Mouse (Mus musculus): ENCODE data around the gene Hyal3. TPM values are rescaled to one million over a fixed set of nuclear protein-coding genes. Genes with fewer than 3 reads are reported as not detected.

The Hyal3 gene
- polyA plus RNA-seq, 1 experiment from 2014 or later: 1.2 TPM

DNA sequence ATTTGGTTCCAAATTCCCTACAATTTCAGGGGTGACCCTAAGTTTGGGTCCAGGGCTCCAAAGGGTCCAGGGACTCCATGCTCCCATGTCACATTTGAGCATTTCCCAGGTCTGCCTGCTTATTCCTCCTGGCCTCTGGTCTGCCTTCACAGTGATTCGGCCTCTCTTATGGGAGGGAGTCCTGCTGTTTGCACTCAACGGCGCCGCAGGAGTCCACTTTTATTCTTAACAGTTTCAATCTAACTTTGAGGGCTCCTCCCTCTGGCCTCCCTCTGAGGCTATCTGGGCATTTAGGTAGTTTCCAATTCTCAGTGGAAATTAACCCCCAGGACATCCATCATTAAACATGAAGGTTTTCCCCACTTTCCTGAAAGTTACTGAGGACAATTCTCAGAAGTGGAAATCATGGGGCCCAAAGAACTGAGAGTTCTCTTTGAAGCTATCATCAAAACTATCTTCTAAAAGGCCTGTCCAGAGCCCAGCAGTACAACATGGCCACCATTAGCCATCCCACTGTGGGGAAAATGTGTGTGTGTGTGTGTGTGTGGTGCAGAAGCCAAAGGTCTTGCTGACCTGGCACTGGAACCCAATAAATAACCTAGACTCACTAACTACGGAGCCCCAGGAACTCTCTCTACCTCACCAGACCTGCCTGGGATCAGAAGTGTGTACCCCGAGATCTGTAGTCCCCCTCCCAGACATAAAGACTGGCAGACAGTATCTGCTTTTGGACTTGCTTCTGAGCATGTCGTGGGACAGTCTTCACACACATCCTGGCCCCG lies 13.9 kb downstream of the Hyal3 start:
- no peak for DNase-seq (ENCODE audit: low spot score)

DNA sequence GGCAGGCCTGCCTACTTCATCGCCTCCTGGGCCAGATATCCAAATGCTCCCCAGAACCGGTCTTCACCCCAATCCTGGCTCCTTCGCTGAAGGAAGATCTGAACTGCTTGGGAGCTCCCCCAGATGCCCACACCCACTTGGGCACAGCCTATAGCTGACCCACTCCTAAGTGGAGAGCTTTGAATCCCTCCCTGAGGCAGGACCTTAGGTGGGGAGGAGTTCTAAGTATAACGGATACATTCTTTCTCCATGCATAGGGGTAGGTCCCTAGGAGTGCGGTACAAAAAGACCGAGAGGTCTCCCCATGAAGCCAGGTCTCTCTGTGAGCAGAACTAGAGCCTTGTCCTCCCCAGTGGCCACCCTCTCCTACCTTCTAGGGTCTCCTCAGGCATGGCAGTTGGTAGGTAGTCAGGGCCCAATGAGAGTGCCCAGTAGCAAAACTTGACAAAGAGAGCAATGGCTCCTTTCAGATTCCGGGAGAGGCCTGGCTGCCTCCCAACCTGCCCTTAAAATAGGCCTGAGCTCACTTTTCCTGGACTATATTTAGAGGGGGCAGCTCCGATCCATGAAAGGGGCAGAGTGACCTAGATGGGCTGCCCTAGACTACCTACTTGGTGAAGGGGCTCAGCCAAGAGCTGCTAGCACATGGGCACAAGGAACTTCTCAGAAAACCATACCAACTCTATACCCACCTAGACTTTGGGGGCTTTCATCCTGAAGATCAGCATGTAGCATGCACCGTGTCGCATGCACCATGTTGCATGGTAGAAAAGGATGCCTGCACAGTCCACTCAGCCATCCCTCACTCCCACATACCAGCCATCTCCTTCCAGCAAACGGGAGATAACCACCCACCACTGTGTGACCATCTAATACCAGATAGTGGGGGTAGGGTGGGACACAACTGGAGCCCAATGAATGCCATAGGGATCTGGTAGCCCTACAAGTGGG lies 16.3 kb downstream of the Hyal3 start:
- DNase-seq (ENCODE audit: low spot score): no peak

DNA sequence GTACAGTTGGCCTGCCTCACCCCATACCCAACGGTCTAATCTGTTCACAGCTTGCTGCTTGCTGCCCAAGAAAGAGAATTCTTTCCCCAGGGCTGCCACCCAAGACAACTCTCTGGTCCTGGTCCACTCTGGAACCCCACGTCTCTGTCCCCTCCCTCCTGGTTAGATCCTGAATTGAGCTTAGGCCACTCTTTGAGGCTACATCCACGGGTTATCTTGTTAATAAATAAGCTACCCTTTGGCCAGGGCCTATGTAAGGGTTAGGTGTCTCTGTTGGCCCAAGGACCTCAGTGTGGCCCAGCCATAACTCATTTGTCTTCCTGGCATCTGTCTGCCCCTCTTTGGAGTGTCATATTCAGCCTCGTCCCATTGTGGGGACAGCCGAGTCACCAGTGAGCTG lies 17.8 kb downstream of the Hyal3 start:
- no peak for DNase-seq (ENCODE audit: low spot score)

DNA sequence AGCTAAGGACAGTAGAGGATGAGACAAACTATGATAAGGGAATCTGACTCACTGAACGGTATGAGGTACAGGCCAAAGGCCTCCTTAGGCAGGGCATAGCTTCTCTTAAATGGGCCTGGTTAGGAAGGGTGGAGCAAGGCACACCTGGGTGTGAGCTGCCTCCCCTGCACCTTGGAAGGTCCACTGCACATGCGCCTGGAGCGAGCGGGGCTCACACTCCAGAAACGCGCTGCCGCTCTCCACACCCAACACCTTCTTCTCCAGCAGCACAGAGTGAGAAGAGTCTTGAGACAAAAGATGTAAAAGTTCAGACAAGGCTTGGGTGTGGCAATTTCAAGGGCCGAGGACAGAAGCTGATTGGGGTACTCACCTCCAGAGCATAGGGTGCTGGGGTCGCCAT lies 18.8 kb downstream of the Hyal3 start:
- DNase-seq (ENCODE audit: low spot score): no peak

DNA sequence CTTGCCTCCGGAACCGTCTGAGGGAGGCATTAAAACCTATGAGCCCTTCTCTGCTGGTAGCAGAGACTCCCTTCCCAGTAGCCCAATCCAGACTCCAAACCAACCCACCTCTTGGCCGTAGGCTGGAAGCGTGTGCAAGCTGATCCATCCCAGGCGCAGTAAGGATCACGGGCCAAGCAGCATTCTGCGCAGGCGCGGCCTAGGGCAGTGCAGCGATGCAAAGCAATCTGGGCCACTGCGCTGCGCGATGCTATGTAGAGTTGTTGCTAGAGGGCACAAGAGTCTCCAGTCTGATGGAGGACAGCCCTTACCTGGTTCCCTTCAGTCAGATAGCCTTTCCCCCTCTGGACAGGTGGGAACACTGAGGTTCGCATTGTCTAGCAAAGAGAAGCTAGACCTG lies 19.2 kb downstream of the Hyal3 start:
- DNase-seq (ENCODE audit: low spot score): no peak

DNA sequence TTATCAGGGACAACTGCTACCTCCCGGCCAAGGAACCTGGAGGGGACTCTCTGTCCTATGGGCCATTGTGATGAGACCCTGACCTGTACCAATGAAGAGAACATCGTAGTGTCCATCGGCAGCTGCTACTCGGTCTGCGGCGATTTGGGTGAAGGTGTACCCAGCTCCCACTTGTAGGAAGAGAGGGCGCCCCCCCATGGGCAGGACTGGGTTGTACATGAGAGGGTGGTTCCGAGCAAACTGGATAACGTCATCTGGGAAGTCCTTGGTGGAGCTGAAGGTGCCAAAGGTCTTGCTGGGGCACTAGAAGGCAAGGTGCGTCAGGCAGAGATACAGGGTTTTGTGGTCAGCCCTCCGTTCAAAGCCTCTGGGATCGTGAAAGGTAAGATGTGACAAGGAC lies 20.1 kb downstream of the Hyal3 start:
- DNase-seq (ENCODE audit: low spot score): no peak

DNA sequence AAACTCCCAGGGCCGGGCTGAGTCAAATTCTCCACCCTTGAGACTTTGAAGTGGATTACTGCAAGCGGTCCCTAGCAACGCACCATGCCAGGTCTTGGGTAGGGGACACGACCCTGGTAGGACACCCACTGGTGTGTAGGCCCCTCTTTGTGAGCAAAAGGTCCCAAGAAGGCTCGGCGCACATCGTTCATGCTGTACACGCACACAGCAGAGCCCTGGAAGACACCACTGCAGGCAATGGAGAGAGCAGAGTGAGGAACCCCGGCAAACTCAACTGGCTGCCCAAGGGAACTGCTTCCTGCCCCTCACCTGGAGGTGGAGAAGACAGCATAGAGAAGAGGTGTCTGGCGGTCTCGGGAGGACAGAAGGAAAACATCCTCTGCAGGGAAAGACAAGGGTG lies 20.7 kb downstream of the Hyal3 start:
- no peak for DNase-seq (ENCODE audit: low spot score)

DNA sequence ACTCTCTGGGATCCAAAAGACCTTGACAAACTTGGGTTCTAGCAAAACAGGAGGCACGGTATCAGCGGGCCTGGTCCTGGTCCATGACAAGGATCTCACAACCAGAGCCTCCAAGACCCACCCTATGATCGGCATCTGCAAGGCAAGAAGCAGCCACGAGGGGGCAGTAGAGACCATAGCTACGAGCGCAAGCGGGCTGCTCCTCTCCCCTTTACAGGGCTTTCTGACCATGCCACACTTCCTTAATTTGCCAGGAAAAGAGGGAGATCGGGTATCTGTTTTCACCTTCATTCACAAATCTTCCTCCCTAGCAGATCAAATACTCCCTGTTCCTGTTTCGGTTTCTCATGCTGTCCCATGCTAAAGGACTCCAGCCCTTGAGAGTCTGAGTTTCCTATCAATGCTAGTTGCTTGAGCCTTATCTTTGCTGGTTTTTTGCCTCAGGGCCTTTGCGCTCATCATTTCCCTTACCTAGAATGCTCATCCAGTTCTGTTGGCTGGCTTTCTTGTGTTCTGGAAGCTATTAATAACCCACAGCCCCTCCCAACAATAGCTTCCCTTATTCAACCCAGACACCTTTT lies 21.5 kb downstream of the Hyal3 start:
- DNase-seq (ENCODE audit: low spot score): peak; percentile 87

DNA sequence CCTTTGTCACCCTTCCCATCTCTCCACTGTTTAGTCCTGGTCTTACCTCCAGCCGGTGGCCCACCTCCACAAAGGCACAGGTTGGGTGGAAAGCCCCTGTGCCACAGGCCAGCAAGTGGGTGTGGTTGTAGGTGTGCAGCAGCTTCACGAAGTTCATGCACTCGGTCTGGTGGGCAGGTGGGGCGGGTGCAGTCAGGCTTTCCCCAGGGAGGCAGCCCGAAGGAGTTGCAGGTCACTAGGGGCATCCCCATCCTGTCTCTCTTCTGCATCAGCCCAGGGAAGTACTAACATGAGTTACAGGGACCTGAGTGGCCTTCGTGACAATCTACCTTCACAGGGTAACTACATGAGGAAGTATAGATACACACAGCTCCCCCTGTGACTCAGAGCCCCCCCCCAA lies 22.6 kb downstream of the Hyal3 start:
- no peak for DNase-seq (ENCODE audit: low spot score)

DNA sequence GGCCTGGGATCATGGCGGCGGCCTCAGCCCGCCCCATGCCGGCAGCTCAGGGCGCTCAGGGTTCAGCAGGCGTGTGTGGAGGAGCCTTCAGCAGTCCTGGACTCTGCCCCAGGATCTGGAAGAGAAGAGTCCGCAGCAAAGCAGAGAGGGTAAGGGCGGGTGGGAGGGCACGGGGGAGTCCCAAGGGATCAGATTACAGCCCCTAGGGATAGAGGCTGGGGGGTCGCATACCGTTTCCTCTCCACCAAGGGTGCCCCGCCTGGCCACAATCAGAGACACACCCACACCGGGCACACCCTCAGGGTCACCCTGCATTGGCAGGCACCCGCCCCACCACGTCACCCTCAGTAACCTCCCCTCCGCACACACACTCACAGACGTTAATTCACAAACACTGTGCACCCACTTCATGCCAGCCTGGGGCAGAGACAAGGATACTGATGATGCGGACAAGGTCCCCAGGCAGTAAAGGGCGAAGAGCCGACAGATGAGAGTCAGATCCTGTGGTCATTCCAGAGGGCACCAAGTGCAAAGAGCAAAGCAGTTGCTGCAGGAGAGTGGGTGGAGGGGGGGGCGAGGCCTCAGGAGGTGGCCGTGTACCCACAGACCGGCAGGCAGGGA lies 24.5 kb downstream of the Hyal3 start:
- DNase-seq (ENCODE audit: low spot score): no peak

DNA sequence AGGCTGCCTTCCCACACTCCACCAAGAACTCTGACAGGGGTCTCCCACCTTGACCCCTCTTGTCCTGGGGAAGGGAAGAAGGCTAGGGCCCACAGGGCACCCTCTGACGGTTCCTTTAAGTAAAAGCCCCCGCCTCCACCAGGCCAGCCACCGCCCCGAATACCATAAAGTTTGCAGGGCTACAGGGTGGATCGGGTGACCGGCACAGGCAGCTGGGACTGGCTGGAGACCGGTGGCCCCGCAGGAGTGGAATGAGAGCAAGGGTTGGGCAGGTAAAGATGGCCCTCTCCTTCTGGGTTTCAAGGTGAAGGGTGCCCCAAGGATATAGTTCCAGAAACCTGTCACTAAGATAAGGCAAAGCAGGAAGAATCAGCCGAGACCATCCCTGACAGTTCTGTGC lies 26.0 kb downstream of the Hyal3 start:
- no peak for DNase-seq (ENCODE audit: low spot score)

DNA sequence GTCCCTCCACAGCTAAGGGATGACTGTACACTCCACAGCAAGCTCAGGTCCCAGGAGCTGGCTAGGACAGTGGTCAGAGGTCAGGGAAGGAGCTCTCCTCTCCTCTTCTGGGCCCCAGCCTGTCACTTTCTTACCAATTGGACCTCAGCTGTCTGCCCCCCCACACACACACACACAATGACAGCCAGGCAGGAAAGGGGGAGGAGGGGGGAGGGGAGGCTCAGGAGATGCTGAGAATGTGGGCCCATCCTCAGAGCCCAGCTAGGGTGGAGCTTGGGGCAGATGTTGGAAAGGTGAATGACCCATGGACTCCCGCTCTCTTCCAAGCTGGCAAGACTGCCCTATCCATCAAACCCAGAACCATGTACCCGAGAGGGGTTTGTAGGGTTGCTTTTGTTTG lies 26.4 kb downstream of the Hyal3 start:
- DNase-seq (ENCODE audit: low spot score): no peak

DNA sequence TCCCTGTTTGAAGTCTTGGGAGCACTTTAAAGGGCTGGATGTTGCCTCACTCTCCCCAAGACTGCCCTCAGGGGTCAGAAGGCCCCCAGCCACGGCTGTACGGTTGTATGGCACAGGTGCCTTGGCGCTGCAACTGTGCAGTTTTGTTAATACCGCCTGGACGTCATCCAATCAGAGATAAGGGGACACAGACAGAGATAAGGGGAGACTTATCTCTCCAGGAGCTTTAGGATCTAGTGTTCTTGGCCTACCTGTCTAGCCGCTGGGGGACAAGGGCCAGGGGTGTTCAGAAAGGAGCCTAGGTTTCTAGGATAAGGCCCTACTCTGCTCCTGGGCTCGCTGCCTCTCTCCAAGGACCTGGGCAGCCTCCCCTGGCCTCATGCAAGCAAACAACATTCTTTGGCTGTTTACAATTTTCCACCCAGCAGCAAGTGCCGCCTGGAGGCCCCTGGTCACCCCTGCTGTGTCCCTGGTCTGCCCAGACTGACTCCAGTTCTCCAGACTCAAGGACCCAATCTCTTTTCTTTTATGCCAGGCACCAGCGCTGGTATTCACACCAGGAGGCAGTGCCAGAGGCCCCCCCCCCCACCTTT lies 27.1 kb downstream of the Hyal3 start:
- DNase-seq (ENCODE audit: low spot score): no peak

DNA sequence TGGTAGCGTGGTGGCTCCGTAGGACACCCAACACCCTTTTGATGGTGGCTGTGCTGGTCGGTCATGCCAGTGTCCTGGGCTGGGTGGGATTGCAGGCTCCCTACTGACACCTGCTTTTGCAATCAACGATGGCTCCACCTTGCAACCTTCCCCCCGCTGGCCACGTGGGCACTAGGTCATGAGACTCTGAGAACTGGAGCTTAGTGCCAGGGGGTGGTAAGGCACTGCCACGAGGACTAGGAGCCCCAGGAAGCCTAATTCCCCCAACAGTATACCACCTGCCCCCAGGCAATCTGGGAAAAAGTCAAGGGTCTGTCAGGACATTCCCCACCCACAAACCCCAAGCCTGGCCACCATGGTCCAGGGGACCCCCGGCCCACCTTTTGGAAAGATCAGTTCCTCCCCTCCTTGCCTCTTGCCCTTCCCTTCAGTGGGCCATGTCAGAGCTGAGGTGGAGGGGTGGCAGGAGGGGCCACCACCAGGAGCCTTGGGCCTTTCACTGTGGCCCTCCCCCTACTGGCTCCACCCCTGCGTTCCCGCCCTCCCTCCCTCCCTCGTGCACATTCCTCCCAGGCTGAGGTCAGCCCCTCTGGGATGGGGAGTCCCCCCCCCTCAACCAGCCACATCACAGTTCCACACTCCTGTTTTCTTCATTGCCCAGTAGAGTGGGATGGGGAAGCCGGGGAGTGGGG lies 28.3 kb downstream of the Hyal3 start, which contains the start of gene Sema3b:
Gene Sema3b, minus strand, starts transcription at position 489 of the 692 bp plus-strand sequence.
- no peak for DNase-seq (ENCODE audit: low spot score)

DNA sequence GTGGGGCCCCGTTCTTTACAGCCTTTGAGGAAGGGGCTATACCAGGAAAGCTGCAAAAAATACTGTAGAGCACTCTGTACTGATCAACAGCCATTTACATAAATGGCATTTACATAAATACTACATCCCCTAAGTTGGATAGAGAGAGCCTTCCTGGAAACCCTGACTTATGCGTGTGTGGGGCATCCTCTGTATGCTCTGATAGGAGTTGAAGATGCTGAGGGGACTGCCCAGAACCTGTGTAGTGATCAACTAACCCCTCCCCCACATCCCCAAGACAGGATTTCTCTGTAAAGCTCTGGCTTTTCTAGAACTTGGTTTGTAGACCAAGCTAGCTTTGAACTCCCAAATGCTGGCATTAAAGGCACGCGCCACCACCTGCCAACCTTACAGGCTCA lies 28.8 kb downstream of the Hyal3 start:
- DNase-seq (ENCODE audit: low spot score): no peak

DNA sequence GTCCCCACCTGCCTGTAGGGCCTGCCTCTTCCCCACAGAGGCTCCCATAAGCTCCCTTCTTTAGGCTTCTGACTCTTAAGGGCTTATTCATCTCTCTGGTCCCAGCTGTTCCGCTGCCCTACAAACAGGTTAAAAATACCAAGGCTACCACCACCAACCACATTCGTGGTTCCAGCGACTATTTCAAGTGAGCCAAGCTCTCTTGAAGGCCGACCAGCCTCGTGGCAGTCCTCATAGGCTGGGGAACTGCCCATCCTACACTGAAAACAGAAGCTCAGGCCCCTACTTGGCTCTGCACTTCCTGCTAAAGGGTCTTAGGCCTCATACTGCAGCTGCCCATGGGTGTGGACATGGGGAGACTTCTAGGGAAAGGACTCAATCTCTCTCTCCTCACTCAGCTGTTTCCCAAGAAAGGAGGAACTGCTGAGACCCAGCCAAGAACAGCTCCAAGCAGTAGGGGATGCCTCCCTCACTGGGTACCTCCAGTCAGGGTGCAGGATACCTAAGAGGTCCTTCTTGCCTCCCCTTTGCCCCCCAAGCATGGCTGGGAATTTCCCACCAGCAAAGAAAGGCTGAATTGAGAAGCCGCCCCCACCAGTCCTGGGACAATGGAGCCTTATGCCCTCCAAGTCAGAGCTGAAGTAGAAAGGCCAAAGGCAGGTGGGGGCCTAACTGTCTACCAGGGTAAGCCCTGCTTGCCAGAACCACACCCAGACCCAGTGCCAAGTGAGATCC lies 31.0 kb downstream of the Hyal3 start:
- no peak for DNase-seq (ENCODE audit: low spot score)

DNA sequence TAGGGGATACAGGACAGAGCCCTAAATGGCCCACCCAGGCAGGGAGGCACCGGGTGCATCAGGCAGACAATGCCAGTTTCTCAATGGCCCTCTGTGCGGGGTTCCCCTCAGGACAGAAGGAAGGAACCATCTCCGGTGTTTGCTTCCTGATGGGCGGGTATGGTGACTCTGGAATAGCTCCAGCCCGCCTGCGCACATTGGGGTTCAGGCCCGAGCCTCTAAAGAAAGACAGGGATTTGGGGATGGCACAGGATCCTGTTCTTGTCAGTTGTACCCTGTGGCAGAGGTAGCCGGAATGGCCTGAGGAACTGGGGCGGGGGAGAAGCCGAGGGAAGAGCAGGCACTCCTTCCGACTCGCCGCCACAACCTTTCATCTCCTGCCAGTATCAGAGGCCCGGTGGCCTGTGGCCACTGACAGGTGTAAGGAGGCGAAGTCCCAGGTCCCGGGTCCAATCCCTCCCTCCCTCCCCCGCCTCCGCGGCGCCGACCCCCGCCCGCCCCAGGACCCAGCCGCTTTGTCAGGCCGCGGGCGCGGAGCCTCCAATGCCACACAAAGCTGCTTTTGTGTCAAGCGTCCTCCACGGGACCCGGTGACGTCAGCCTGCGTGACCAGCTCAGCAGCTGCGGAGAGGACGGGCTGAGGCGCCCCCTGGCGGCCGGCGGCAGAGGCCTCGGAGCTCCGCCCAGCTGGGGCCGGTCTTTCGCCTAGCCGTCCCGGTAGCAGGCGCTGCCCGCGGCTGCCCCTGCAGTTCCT lies 31.8 kb downstream of the Hyal3 start:
- peak; percentile 94 for DNase-seq (ENCODE audit: low spot score)

DNA sequence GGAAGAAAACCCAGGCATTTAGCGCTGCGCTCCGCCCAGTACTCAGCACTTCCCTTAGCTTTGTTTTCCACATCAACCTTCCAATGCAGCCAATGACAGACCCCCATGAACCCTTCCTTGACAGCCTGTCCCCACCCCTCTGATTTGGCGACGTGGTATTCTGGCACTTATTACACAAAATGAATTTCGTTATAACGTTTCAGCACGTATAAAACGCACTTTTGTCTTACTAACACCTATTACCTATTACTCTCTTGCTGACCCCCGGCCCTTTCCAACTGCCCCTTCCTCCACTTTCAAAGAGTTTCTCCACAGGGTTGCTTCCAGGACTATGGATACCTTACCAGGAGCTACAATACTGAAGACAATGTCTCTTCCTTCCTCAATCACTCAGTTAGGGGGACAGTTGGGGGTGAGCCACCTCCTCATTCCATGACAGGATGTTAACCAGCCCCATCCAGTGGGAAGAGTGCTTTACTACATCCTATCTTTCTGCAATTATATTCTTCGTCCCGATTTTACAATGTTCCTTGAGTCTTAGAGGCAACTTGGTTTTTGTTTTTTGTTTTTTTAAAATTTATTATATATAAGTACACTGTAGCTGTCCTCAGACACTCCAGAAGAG lies 32.4 kb downstream of the Hyal3 start:
- DNase-seq (ENCODE audit: low spot score): no peak

DNA sequence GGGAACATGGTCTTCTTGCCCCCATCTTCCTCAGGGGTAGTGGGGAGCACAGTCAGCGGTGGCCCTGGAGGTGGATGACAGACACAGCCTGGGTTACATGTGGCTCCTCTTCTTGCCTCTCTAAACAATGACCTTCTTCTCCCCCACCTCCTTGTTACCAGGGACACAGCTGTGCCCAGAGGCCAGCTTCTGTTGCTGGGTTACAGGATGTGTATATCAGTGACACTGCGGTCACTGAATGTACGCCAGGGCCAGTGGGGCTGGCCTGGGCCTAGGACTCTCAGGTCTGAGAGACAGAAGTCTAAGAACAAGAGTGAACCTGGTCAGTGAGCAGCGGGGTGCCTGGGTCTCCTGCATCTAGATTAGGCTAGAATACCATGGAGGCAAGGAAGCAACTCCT lies 34.4 kb downstream of the Hyal3 start:
- DNase-seq (ENCODE audit: low spot score): no peak
